Mouse (Mus musculus) E14TG2a.4 (cell line): ENCODE measurements around the gene Ktn1.
A peak's percentile ranks its signal among the peaks of the same experiment; 100 is the strongest.

ENCODE experiments used
- CTCF ChIP-seq: conservative IDR thresholded peaks from 2 replicates; pipeline ENCODE4 v1.5.1; 2014; ENCODE audit warnings: low read length
- NANOG ChIP-seq: IDR thresholded peaks from 2 replicates; pipeline ENCODE4 v1.6.1; 2014; ENCODE audit warnings: borderline replicate concordance, low read length, mixed read lengths
- POU5F1 ChIP-seq: IDR thresholded peaks from 2 replicates; pipeline ENCODE4 v1.6.1; 2014; ENCODE audit warnings: low read length, borderline replicate concordance

DNA sequence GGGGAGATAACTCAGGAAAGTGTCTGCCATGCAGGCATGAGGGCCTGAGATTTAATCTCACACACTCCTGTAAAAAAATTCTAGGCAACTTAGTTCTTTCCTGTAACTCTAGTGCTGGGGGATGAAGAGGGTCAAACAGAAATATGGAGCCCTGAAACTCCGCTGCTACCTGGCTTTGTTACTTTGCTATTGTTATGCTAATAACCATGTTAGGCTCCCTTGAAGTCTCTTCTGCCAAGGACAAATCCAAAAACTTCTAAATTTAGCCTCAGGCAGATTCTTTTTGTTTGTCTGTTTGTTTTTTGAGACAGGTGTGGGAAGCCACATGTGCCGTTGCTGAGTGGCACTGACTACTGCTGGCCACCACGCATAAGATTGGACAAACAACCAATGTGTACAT, 100.5 kb downstream of the Ktn1 start:
- TF ChIP-seq CTCF (no peak), NANOG (no peak), POU5F1 (peak; percentile 52; the same call in 1 of the 2 replicates)
